Mouse (Mus musculus) liver, adult 2 months (tissue): Measurements from ENCODE around the gene Gnb3.

ENCODE experiments used
- CTCF ChIP-seq: fragments of 200-500 bp; IDR thresholded peaks from 2 replicates; pipeline ENCODE4 v1.5.1; 2011; ENCODE audit warnings: low read depth, low read length, control low read depth
- POLR2A ChIP-seq: fragments of 200-500 bp; IDR thresholded peaks from 2 replicates; pipeline ENCODE4 v1.6.1; 2011; ENCODE audit warnings: low read length, control low read depth; ENCODE audit not compliant: insufficient read depth; ENCODE audit errors: extremely low read depth

DNA sequence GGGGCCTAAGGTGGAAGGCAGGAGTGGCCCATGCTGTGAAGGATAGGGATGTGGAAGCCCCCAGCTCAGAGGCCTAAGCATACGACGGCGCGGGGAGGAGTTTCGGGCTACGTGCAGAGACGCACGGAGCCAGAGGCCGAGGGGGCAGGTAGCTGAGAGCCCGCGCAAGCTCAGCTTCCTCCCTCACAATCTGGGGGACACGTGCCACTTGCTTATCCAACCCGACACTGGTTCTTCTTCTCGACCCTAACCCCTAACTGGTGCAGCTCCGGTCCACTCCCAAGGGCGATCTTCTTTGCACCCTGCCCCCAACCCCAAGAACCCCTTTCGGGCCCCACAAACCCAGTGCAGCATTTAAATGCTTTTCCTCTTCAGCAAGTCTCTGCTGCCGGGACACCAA, 26.6 kb downstream of the Gnb3 start:
- no peak for TF ChIP-seq CTCF
- TF ChIP-seq POLR2A, result no peak
